Mouse (Mus musculus): ENCODE measurements around the gene Mydgf.

GRCm38 (mm10) chr17:56162231-56162774 lies 21.4 kb downstream of the Mydgf start, which contains the start of gene Tnfaip8l1:
- TF ChIP-seq CTCF (IDR thresholded peaks at IDR 0.05; ENCODE audit: extremely low read depth, insufficient read depth, insufficient read length, insufficient replicate concordance), result no peak
- no peak for TF ChIP-seq POLR2A (IDR thresholded peaks at IDR 0.05; ENCODE audit: low read depth, low read length)
